Mouse (Mus musculus) liver, embryonic 16.5 days (tissue): ENCODE measurements around the gene Snapin. TPM values are rescaled to one million over a fixed set of nuclear protein-coding genes. Genes with fewer than 3 reads are reported as not detected.

ENCODE experiments used
- polyA plus RNA-seq: library from polyadenylated mRNA; unstranded; fragments of >200 nt; fragmentation: Nextera tagmentation; extraction: Ambion mirVana; gene quantifications from 2 replicates; pipeline ENCODE4 v1.2.1, GENCODE M21; 2015

Snapin gene
- polyA plus RNA-seq, 1 experiment from 2014 or later: 17.8 TPM

Other genes with a start within 250 kb of the Snapin start
- 0.35 and 0.41 TPM in 2 replicates for gene Creb3l4, start 247.5 kb downstream of the Snapin start, polyA plus RNA-seq
- 30.0 and 33.5 TPM in 2 replicates for gene Slc39a1, start 242.9 kb downstream of the Snapin start, polyA plus RNA-seq
- gene Crtc2, start 236.9 kb downstream of the Snapin start, polyA plus RNA-seq: 5.2 and 6.9 TPM in 2 replicates
- gene Dennd4b, start 225.8 kb downstream of the Snapin start, polyA plus RNA-seq: 2.3 and 2.8 TPM in 2 replicates
- gene Gatad2b, start 197.9 kb downstream of the Snapin start, polyA plus RNA-seq: 3.2 and 3.9 TPM in 2 replicates
- gene Slc27a3, start 101.1 kb downstream of the Snapin start, polyA plus RNA-seq: 1.1 and 1.5 TPM in 2 replicates
- 6.7 and 7.2 TPM in 2 replicates for gene Ints3, start 57.4 kb downstream of the Snapin start, polyA plus RNA-seq
- 4.1 and 4.3 TPM in 2 replicates for gene Npr1, start 25.2 kb downstream of the Snapin start, polyA plus RNA-seq
- gene Ilf2, start 14.9 kb downstream of the Snapin start, polyA plus RNA-seq: 44.8 and 48.7 TPM in 2 replicates
- gene Chtop, start 18.5 kb upstream of the Snapin start, polyA plus RNA-seq: 38.8 and 41.2 TPM in 2 replicates
- 26.5 and 33.8 TPM in 2 replicates for gene S100a1, start 23.4 kb upstream of the Snapin start, polyA plus RNA-seq
- gene S100a13, start 23.4 kb upstream of the Snapin start, polyA plus RNA-seq: 18.9 and 19.6 TPM in 2 replicates
- 0.09 TPM in 1 of 2 replicates, not detected in the other for gene S100a14, start 35.8 kb upstream of the Snapin start, polyA plus RNA-seq
- 31.5 and 34.8 TPM in 2 replicates for gene S100a16, start 46.2 kb upstream of the Snapin start, polyA plus RNA-seq
- not detected in 2 replicates for gene S100a3, start 69.5 kb upstream of the Snapin start, polyA plus RNA-seq
- gene S100a2, start 99.2 kb upstream of the Snapin start, polyA plus RNA-seq: not detected in 2 replicates
- not detected in 2 replicates for gene Gm42674, start 110.9 kb upstream of the Snapin start, polyA plus RNA-seq
- gene S100a4, start 112.7 kb upstream of the Snapin start, polyA plus RNA-seq: 2.2 and 2.5 TPM in 2 replicates
- not detected in 2 replicates for gene S100a5, start 117.5 kb upstream of the Snapin start, polyA plus RNA-seq
- gene S100a6, start 121.8 kb upstream of the Snapin start, polyA plus RNA-seq: 18.6 and 18.7 TPM in 2 replicates
- 0.06 TPM in 1 of 2 replicates, not detected in the other for gene S100a7a, start 163.0 kb upstream of the Snapin start, polyA plus RNA-seq
- gene S100a8, start 177.9 kb upstream of the Snapin start, polyA plus RNA-seq: 2,698 and 2,791 TPM in 2 replicates
- gene S100a9, start 204.7 kb upstream of the Snapin start, polyA plus RNA-seq: 1,737 and 1,805 TPM in 2 replicates
- gene Pglyrp4, start 235.9 kb upstream of the Snapin start, polyA plus RNA-seq: 0.06 TPM in 1 of 2 replicates, not detected in the other